Mouse (Mus musculus) layer of hippocampus, postnatal 10 days (tissue): ENCODE results near the gene Acoxl. TPM values are rescaled to one million over a fixed set of nuclear protein-coding genes. Genes with fewer than 3 reads are reported as not detected.
A peak's percentile ranks its signal among the peaks of the same experiment; 100 is the strongest.
"Not testable (repeated sequence)": the region's sequence is repeated elsewhere in the genome, so short reads cannot be mapped to it uniquely, and the experiment has no call there.

Source experiments
- DNase-seq, 2 experiments: peaks; one replicate each; pipeline ENCODE4 v3.0.0; 2021; ENCODE audit warnings: low spot score in 2 of 2
- total RNA-seq, 2 experiments: library from RNA; stranded (reverse); gene quantifications; 2 replicates each; pipeline ENCODE4 v1.2.3; 2021

Acoxl gene
- total RNA-seq, 2 experiments from 2014 or later, result 0.13 TPM; not detected in 1

DNA sequence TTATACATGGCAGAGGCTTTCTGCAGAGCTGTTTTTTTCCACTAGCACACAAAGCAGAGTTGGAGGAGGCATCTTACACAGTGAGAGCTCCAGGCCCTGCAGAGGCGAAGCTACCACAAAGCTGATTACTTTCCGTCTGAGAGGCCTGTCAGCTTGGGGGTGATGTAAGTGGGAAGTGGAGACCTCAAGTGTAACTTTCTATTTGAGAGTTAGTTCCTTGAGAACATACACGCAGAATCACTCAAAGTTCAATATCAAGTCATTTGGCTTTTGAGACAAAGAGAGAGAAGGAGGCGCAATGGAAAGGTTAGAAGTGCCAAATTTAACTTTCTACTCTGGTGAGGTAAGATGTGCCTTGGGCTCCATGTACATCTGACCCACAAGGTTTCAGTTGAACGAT, 234.3 kb downstream of the Acoxl start:
- DNase-seq, result no peak

DNA sequence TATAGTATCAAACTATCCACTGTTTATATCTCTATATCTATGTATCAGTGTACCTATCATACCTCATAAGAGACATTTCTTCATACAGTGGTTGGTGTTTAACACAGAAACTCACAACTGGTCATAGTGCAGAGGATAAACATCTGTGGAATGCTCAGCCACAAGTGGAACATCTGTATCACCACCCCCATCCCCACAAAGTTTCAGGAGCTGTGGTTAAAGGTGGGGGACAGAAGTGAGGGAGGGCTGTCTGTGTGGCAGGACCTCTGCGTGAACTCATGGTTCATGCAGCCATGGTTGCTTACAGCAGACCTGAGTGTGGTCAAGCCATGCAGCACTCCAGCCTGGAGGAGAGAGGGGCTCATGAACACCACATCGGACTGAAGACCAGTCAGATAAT, 234.9 kb downstream of the Acoxl start:
- no peak for DNase-seq

DNA sequence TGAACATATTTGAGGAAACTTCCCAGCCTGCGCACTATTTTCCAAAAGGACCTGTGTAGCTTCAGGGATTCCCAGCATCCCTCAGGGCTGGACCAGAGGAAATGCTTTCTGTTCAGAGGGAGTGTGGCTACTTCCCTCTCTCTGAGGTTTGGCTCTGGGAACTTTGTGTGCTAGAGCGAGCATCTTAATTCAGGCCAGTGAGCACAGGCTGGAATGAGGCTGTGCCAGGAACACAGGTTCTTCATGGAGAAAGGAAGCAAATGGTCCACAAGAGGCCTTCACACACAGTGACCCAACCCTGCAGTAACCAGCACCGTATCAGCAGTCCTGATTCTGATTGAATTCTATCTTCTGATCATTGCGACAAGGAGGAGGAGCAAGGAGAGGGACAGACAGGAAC, 238.3 kb downstream of the Acoxl start:
- no peak for DNase-seq

DNA sequence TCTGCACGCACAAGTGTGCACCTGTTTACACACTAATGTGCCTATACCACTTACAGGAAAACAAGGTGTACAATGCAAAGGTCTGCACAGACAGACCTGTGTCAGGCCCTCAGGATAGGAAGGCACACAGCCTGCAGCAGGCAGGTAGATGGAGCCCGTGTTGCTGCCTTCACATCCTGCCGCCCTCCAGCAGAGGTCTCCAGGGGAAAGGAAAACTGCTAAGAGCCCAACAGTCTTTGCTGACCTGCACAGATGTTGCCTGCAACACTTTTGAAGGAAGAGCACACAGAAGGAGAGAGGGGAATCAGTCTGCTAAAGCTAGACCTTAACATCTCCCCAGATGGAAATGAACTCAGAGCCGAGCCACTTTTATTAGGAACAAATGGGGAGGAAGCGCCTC, 240.2 kb downstream of the Acoxl start:
- DNase-seq, result peak in 1 of 2 experiments; percentile 31

DNA sequence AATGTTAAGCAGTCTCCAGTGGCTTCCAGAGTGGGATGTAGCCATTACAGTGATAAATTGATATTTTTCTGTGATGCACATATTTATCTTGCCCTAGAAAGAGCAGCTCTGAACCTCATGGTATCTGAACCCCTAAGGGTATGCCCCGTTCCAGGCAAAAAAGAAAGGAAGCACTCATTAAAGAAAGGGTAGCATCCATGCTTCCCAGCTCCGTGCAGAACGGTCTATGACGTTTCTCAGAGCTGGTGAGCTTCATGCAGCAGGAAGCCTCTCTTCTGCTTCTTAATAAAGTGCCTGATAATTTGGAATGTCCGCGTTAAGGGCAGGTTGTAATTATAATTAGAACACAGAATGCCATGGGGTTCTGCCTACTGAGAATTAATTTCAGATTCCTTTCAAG, 240.6 kb downstream of the Acoxl start:
- DNase-seq, result no peak

DNA sequence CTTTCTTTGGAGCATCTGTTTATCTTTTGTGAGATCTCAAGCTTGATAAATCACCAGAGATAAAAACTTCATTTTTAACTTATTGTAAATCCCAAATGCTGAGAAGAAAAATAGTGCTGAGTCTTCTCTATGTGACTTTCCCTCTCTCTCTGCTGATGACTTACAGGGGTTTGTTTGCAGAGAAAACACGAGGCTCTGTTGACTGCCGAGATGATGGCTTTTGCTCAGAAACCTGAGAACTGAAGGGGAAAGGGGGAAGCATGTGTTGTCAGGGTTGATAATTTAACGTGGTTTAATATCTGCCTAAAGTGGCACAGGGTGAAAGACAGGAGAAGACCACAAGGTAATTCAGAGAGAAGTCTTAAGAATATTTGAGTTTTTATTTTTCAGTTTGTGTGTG, 245.2 kb downstream of the Acoxl start:
- no peak for DNase-seq

DNA sequence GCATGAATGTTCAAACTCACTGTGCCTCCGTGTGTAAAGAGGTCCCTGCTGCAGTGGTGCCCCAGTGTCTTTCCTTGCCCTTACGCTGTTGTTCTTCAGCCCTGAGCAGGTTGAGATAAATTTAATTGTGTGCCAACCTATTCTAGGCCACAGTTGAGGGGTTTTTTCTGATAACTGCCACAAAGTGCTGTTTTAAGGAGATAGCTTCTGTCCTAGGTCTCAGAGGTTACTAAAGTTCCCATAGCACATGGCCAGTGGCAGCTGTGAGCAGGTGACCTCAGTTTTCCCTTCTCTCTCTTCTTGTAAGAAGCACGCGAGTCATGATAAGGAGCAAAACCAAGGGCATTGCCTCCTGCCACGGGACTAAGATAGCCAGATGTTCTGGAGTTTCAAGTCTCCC, 245.9 kb downstream of the Acoxl start:
- no peak for DNase-seq

DNA sequence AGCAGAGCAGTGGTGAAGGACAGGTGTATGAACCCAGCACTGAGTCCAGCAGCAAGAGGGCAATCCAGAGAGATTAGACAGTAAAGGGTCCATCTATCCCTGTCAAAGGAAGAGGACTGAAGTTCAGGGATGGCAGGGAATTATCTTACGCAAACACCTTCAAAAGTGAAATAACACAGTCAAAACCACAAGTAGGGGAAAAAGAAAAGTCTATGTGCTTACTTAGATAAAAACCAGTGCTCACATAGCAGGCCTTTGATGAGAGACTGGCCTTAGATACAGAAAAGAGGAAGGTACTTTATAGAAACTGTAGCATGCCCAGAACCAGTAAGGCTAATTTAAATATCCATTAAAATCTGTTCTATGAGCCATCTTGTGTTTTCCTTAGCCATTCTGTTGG, 246.8 kb downstream of the Acoxl start:
- no peak for DNase-seq

DNA sequence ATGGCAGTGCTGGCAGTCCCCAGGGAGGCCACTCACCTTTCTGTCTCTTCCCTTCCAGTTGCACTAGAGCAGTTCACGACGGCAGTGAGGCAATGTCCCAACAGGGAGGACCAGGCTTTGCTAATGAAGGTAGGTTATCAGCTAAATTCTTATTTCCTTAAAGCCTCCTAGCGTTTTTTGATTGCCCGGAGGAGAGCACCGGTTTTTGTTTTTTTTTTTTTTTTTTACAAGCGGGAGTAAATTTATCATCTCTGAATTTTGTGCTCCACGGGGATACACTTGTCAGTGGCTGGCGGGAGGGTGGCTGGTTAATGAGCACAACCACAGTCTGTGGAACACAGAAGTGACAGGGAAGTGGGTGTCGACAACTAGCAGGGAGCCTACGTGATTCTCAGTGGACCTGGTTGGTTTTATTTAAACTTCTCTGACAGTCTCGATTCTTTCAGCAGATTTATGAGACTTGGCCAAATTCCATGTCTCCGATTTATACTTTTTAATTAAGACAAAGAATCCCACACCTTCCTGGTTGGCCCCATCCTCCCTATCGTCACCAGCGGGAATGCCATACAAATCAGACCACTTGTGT, 247.7 kb downstream of the Acoxl start:
- no peak for DNase-seq

DNA sequence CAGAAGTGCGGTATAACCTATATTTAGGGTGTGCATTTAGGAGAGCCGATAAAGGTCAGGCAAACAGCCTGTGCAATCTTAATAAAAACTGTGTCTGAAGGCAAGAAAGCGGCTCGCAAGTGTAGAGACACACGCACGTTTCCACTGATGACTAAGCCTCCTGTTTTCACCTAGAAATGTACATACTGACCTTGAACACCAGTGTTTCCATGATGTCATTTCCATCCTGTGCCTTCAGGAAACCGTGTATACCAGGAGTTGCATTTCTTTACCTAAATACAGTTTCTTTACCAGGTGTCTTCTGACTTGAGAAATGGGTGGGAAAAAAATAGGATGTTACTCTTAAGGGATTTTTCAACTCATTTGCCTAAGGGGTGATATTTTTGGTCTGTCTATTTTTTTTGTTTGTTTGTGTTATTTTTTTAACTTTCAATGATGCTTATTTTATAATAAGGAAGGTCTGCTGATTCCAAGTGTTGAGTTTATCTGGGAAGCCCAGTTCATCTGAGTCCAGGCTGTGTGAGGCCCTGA, 248.4 kb downstream of the Acoxl start:
- no peak for DNase-seq

DNA sequence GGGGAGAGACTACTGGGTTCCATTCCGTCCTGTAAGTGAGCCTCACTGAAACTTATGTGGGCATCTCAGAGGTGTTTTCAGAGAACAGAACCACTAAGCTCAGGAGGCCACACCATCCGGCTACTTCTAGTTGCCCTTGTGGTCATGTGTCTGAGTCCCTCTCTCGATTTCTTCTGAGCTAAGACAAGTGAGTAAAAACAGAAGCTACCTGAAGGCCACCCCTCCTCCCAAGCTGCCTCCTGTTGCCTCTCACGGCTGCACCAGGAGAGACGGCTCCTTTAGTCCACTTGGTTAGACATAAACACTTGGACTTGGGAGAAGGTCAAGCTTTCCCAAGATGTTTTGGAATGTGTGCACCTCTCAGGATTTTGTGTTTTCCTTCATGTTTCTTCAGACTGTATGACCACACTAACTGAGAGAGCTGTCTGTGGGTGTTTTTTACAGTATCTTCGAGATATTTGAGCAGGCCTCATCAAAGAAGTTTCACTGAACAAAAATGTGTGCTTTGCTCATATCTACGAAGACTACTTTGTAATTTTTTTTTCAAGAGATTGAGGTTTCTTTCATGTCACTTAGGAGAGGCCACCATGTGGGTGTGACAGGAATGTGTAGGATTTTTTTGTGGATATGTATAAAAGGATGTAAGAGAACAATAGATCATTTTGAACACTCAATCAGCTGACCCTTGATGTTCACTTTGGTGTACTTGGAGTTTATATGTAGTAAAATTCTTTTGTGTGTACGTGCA, 249.3 kb downstream of the Acoxl start:
- DNase-seq, result no peak

DNA sequence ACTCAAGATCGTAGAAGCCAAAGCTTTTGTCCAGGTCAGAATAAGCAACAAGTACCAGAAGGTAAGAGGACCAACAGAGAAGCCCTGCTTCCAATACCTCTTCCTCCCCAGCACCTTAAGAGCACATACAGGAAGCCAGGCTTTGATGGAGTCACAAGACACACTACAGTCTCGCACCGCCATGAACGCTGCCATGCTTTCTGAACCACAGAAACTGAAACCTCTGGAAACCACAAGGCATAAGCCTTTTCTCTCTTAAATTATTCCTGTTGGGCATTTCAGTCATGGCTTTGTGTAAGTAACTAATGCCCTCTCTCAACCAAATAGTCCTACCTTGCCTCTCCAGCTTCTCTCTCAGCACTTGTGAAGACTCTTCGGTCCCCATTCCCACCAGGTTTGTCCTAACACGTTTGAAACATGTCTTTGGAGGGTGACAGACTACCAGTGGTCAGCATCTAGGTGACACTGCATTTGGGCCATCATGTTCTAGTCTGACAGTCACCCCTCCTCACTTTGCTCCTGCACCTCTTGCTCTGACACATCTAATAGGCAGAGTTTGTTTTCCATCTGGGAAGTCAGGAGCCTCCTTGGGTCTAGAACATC, 251.7 kb downstream of the Acoxl start:
- no peak for DNase-seq

DNA sequence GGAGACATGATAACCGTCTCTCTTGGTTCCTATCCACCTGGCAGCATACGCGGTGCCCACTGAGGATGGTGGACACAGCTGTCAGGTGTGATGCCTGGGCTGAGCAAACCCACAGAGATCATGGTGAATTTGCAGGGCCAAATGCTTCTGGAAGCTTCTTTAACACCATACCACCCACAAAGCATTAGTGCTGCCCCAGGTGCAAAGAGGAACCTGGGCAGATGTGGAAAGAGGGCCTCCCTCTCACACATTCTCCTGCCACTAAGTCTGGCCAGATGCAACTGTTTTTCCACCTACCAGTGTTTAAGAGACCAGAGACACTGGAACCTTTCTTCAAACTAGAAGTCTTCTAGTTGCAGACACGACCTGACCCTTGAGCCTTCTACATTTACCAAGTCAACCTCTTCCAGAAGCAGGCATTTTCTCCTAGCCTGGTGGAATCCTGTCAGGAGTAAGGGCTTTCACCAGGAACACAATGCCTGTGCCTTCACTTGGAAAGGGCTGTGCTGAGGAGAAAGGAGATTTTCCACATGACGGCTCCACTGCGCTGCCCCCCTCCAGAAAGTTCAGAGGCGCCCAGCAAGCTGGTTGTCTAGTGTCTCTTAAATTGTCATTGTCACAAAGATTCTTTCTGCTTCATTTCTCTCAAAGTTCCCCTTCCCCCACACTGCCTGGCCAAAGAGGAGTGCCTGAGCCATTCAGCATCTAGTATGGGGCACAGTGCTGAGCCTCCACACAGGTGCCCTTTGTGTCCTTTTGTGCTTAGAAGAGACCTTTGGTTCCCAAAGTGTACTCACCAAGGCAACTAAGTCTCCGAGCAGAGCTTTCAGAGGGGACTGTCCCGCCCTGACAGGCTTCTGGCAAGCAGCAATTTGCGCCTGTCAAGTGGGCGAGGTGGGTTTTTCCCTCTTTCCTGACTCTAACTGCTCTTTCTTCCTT, 253.0 kb downstream of the Acoxl start:
- no peak for DNase-seq

DNA sequence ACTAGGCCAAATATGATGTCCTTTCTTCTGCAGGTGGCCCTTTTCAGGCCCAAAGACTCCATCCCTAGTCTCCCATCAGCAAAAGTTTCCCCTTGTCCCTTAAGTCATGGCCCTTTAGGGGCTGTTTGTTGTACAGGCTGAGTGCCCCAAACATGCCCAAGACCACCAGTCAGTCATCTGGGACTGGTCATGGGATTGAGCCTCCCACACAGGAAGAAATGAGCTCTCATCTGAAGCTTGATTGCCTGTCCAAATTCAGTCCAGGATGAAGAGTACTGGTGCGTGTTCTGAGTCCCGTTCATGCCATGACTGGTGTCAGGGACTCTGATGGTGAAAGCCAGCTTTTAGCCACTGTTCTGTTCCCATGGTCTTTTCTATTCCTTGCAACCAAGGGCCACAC, 253.8 kb downstream of the Acoxl start:
- no peak for DNase-seq

DNA sequence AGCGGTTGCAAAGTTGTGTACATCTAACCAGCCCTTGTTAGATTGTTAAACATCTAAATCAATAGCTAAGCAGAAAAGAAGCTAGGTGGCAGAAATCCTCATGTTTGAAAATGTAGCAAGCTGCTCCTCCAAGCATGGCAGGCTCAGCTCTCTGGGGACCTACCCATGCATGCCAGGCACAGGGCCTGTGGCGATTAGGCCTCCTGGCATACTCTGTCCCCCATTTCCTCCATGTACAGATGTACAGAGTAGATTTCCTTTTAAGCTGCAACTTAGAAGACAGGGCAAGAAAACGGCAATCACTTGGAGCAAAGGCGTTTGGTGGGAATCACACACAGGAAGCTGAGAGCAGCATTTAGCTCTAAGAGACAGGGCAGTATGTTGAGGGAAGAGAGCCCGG, 255.5 kb downstream of the Acoxl start:
- no peak for DNase-seq

DNA sequence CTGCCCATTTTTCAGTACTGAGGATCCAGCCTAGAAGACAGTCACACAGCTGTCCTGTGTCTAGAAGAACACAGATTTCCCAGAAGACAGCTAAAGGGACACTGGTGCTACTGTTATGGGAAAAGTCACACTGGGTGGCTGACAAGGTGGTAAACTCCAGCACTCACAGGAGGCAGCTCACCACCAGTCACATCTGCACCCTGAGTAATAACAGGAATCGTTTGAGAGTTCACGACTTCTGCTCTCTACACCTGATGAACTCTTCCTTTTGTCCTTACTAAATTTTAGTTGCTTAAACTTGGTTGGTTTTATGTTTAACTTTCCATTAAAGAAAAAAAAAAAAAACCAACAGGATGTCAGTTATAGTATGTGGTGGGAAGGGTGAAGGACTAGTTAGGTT, 255.9 kb downstream of the Acoxl start:
- DNase-seq, result no peak

DNA sequence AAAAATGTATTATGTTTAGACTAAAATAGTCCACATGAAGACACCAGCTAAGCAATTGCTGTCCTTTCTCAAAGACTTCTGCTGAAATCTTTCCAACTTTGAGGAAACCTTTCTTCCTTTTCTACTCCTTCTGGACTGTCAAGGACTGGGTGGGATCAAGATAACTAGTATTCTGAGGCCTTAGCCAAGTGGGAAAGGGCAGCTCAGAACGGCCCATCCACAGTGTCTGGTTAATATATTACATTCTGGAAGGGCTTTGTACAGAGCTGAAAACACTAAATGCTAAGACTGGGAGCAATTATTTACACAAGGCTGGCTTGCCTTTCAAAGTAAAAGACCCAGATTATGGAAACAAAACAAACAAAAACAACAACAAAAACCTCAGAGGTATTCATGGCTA, 256.6 kb downstream of the Acoxl start:
- no peak for DNase-seq

DNA sequence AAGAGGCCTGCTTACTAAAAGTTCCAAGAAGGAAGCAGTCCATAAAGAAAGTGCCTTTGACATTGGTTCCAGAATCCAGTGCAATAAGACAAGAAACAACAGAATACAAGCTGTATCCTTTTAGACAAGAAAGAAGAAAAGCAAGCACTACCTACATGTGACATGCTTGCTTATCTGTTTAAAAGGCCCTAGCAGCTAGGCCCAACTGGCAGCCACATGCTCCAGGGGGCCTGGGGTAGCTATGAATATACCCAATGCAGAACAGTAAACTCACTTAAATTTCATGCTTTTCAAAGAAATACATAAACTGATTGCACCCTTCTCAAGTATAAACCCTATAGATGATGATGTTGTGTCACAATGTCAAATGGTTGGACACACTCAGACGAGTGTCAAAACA, 257.4 kb downstream of the Acoxl start:
- DNase-seq, result no peak

DNA sequence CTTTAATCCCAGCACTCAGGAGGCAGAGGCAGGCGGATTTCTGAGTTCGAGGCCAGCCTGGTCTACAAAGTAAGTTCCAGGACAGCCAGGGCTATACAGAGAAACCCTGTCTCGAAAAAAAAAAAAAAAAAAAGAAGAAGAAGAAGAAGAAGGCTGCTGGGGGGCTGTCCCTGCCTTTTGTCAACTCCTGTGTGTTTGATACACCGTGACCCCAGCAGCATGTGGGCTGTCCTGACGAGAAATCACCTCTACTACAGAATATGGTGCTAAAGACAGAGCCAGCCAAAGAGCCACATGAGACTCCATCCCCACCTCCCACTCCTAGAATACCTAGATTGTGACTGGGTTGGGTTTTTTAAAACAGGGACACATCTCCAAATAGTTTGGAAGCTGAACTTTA, 259.4 kb downstream of the Acoxl start:
- not testable (repeated sequence) for DNase-seq

DNA sequence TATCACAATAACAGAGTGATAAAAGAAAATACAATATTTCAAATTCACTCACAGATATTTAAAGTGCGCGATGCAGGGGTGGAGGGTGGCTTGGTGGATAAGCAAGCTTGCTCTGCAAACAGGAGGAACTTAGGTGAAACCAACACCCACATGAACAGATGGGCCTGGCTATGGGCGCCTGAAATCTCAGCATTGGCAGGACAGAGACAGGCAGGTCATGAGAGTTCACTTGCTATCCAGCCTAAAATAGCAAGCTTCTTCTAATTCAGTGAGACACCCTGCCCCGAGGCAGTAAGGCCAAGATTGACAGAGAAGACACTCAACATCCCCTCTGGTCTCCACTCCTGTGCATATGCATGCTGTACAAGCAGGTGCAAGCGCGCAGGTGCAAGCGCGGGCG, 263.4 kb downstream of the Acoxl start:
- no peak for DNase-seq

DNA sequence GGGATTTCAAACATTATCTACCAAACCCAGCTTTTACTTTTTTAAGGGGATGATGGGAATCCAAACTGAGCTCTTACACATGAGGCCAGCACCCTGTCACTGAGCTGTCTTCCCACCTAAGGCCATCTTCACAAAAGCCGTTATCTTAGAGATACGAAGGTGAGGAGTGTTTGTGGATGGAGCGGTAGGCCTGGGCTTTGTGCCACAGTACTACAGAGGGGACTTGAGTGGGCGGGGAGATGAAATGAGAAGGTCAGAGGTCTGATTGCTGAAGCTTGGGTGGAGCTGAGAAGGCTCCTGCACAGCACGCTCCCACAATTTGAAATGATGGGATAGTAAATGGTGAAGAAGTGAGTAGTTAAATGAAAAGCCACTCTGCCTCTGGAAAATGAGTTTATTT, 266.1 kb downstream of the Acoxl start:
- DNase-seq, result no peak

DNA sequence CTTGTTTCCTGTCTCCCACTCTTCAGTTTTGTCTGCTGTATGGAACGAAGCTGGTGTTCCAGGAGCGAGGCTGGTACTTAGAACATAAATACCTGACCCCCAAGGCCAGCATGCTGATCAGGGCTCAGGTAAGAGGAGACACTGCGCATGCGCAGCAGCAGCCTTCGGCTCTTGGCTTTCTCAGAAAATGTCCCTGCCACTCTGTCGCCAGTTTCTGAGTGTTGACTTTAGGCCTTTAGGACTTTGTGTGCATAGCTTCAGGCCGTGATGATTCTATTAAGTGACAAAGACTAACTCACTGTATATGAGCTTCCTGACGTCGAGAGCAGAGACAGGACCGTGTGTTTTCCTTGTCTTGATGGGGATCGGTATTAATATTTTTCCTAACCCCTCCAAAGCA, 267.0 kb downstream of the Acoxl start:
- no peak for DNase-seq
